9 mouse cellular contexts compared by ENCODE assay signal in genomic region chr17:47879207-47879606, GRCm38 (mm10). TPM values are rescaled to one million over a fixed set of nuclear protein-coding genes. Genes with fewer than 3 reads are reported as not detected.
DNase-seq lines count a peak whose midpoint lies in the region; ATAC-seq and TF ChIP-seq lines count a peak whose summit lies in the region.
"Had no signal": no experiment of that assay in that cellular context is flagged by ENCODE, and none has a peak within 500 bp of the region (broad histone marks: within the 10 kb centered on the region; RNA-seq: fewer than 3 reads in every experiment).

No protein-coding gene starts in this region.

- no peak overlapping the region; the same call in 1 of the 2 replicates for H3K9ac ChIP-seq in kidney, embryonic 14.5 days (ENCODE audit: low read depth, low read length)
- H3K9ac ChIP-seq in embryonic facial prominence, embryonic 13.5 days = peak overlapping the region; percentile 59
- H3K9ac ChIP-seq in hindbrain, embryonic 13.5 days = peak overlapping the region; percentile 71; the same call in 1 of the 2 replicates
- H3K9ac ChIP-seq in midbrain, postnatal 0 days (replicated peaks; ENCODE audit: low read length, poor library complexity, severe bottlenecking) = peak overlapping the region; percentile 84

- WGBS in kidney, embryonic 14.5 days = 35% methylated on average over 3 of the region's 3 CpGs
- WGBS in embryonic facial prominence, embryonic 13.5 days = 9% methylated on average over 3 of the region's 3 CpGs
- 14% methylated on average over 3 of the region's 3 CpGs for WGBS in hindbrain, embryonic 13.5 days
- 17% methylated on average over 3 of the region's 3 CpGs for WGBS in midbrain, postnatal 0 days

- DNase-seq in kidney, adult 11 months = no peak
- no peak for DNase-seq in midbrain, postnatal 0 days (ENCODE audit: low spot score)
- DNase-seq in cerebellum, postnatal 10 days = no peak
- no peak for DNase-seq in embryo, embryonic 10 days (ENCODE audit: low spot score)
- no peak for DNase-seq in frontal cortex, postnatal 25 days (ENCODE audit: low spot score in 2 of 2)

- no peak overlapping the region for H3K27ac ChIP-seq in kidney, embryonic 14.5 days (ENCODE audit: low read depth, low read length)
- H3K27ac ChIP-seq in embryonic facial prominence, embryonic 13.5 days = peak overlapping the region; percentile 76
- peak overlapping the region; percentile 84 for H3K27ac ChIP-seq in hindbrain, embryonic 13.5 days
- H3K27ac ChIP-seq in midbrain, postnatal 0 days (ENCODE audit: low read depth, low read length) = peak overlapping the region; percentile 81

- no peaks in the 10 kb centered on the region for H3K27me3 ChIP-seq in kidney, embryonic 14.5 days (ENCODE audit: control insufficient read depth, insufficient read depth, low read length)
- H3K27me3 ChIP-seq in embryonic facial prominence, embryonic 13.5 days = no peaks in the 10 kb centered on the region
- peaks cover 52% of the 10 kb centered on the region for H3K27me3 ChIP-seq in hindbrain, embryonic 13.5 days
- no peaks in the 10 kb centered on the region for H3K27me3 ChIP-seq in midbrain, postnatal 0 days (ENCODE audit: insufficient read depth, low read length)

- H3K4me3 ChIP-seq in kidney, embryonic 14.5 days (ENCODE audit: low read length) = no peak overlapping the region
- no peak overlapping the region for H3K4me3 ChIP-seq in embryonic facial prominence, embryonic 13.5 days
- H3K4me3 ChIP-seq in hindbrain, embryonic 13.5 days = peak overlapping the region; percentile 39
- H3K4me3 ChIP-seq in midbrain, postnatal 0 days (ENCODE audit: low read depth, low read length) = peak overlapping the region; percentile 54

- no peak overlapping the region for H3K4me2 ChIP-seq in kidney, embryonic 14.5 days (replicated peaks; ENCODE audit: low read depth, low read length)
- H3K4me2 ChIP-seq in embryonic facial prominence, embryonic 13.5 days = peak overlapping the region; percentile 56
- peak overlapping the region; percentile 64 for H3K4me2 ChIP-seq in hindbrain, embryonic 13.5 days
- H3K4me2 ChIP-seq in midbrain, postnatal 0 days (ENCODE audit: low read depth, low read length, poor library complexity, severe bottlenecking) = peak overlapping the region; percentile 79

- H3K4me1 ChIP-seq in kidney, embryonic 14.5 days (ENCODE audit: control insufficient read depth, insufficient read depth, low read length) = peaks cover 27% of the 10 kb centered on the region
- H3K4me1 ChIP-seq in embryonic facial prominence, embryonic 13.5 days = peaks cover 64% of the 10 kb centered on the region
- peaks cover 62% of the 10 kb centered on the region for H3K4me1 ChIP-seq in hindbrain, embryonic 13.5 days (replicated peaks)
- H3K4me1 ChIP-seq in midbrain, postnatal 0 days (ENCODE audit: insufficient read depth, low read length) = peaks cover 9% of the 10 kb centered on the region; the same call in 1 of the 2 replicates

- no peaks in the 10 kb centered on the region for H3K9me3 ChIP-seq in kidney, embryonic 14.5 days (ENCODE audit: control insufficient read depth, low read length)
- no peaks in the 10 kb centered on the region for H3K9me3 ChIP-seq in embryonic facial prominence, embryonic 13.5 days
- H3K9me3 ChIP-seq in hindbrain, embryonic 13.5 days = no peaks in the 10 kb centered on the region
- no peaks in the 10 kb centered on the region for H3K9me3 ChIP-seq in midbrain, postnatal 0 days (ENCODE audit: low read length)

- H3K36me3 ChIP-seq in kidney, embryonic 14.5 days (ENCODE audit: control insufficient read depth, insufficient read depth, low read length) = peaks cover 43% of the 10 kb centered on the region; the same call in 1 of the 2 replicates
- peaks cover 50% of the 10 kb centered on the region for H3K36me3 ChIP-seq in embryonic facial prominence, embryonic 13.5 days
- peaks cover 15% of the 10 kb centered on the region for H3K36me3 ChIP-seq in hindbrain, embryonic 13.5 days
- H3K36me3 ChIP-seq in midbrain, postnatal 0 days (ENCODE audit: insufficient read depth, low read length) = peaks cover 13% of the 10 kb centered on the region

- 0 out of 2 replicates have a peak, but pooled peaks have one; percentile 2 for ATAC-seq in kidney, embryonic 14.5 days (ENCODE audit: low FRiP score, low TSS enrichment)
- ATAC-seq in embryonic facial prominence, embryonic 13.5 days (ENCODE audit: insufficient number of reproducible peaks, insufficient read depth, low FRiP score, low TSS enrichment, low read depth) = no peak
- ATAC-seq in hindbrain, embryonic 13.5 days (ENCODE audit: low FRiP score) = peak; percentile 17
- ATAC-seq in midbrain, postnatal 0 days (ENCODE audit: low FRiP score) = peak; percentile 44

- TF ChIP-seq CTCF in midbrain, postnatal 0 days (IDR thresholded peaks at IDR 0.05) = no peak

RNA-seq across cellular contexts. Expression of gene Mdfi, which starts 44.7 kb away (rescaled TPM):
- 15.7 and 26.1 TPM in 2 replicates for polyA plus RNA-seq in kidney, embryonic 14.5 days (2014; fragmentation: Nextera tagmentation; extraction: Ambion mirVana)
- polyA plus RNA-seq in embryonic facial prominence, embryonic 13.5 days (2015; fragmentation: Nextera tagmentation; extraction: Ambion mirVana) = 28.9 and 35.9 TPM in 2 replicates
- 2.9 and 3.7 TPM in 2 replicates for polyA plus RNA-seq in hindbrain, embryonic 13.5 days (2015; fragmentation: Nextera tagmentation; extraction: Ambion mirVana)
- total RNA-seq in midbrain, postnatal 0 days (2014; rRNA removed) = 19.2 and 21.4 TPM in 2 replicates
- polyA plus RNA-seq in midbrain, postnatal 0 days (2015; fragmentation: Nextera tagmentation; extraction: Ambion mirVana) = 1.3 and 1.6 TPM in 2 replicates
- total RNA-seq: neutrophil, adult 5-6 weeks had no signal

RNA-seq across cellular contexts. Expression of gene Foxp4, which starts 45.2 kb away (rescaled TPM):
- 23.9 and 25.4 TPM in 2 replicates for polyA plus RNA-seq in kidney, embryonic 14.5 days (2014; fragmentation: Nextera tagmentation; extraction: Ambion mirVana)
- 18.9 and 19.8 TPM in 2 replicates for polyA plus RNA-seq in embryonic facial prominence, embryonic 13.5 days (2015; fragmentation: Nextera tagmentation; extraction: Ambion mirVana)
- polyA plus RNA-seq in hindbrain, embryonic 13.5 days (2015; fragmentation: Nextera tagmentation; extraction: Ambion mirVana) = 19.6 and 19.9 TPM in 2 replicates
- total RNA-seq in midbrain, postnatal 0 days (2014; rRNA removed) = 129 and 200 TPM in 2 replicates
- polyA plus RNA-seq in midbrain, postnatal 0 days (2015; fragmentation: Nextera tagmentation; extraction: Ambion mirVana) = 50.8 and 55.4 TPM in 2 replicates

Comparison
In these comparisons a context has a peak if more than half of its experiments do, and no peak if none do; other contexts are left out.
1. H3K4me3 ChIP-seq: peak in hindbrain, embryonic 13.5 days (single experiment) and midbrain, postnatal 0 days (single experiment); none in kidney, embryonic 14.5 days (single experiment) and embryonic facial prominence, embryonic 13.5 days (single experiment).